Mouse (Mus musculus) right cerebral cortex, postnatal 14 days (tissue): ENCODE data around the gene Vps8.

Source experiments
- DNase-seq: peaks from one replicate; pipeline ENCODE4 v3.0.0; 2022

Vps8 gene

DNA sequence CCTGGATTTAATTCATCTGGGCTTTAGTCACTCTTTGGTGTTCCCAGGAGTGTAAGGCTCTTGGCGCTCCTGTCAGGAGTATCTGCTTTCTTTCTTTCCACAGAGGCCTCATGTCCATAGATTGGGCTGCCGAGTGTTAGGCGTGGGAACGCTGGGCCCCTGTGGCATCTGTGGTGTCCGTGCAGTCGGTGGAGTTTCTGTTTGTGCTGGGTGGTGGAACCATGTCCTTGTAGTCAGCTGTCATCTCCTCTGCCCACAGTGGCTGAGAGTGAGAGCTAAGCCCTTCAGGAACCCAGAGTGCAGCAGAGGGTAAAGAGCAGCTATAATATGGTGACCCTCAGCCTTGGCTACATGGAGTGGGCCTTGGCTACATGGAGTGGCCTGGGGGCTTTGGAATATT lies 140.4 kb downstream of the Vps8 start:
- no peak for DNase-seq

DNA sequence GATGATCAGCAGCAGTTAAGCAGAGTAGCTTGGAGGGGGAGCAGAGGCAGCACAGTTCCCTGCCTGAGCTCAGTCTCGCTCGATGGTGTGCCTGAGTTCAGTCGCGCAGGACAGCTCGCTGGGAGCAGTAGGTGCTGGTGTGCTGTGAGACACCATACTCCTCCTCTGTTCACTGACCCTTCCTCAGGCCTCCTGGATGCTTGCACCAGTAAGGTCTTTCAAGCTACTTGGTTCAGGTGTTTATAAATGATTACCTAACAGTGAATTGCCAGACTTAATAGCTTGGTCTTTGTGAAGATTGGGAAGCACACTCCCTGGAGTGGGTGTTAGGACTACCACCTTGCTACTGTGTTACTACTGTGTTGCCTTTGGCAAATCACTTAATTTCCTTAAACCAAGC lies 144.2 kb downstream of the Vps8 start:
- no peak for DNase-seq

DNA sequence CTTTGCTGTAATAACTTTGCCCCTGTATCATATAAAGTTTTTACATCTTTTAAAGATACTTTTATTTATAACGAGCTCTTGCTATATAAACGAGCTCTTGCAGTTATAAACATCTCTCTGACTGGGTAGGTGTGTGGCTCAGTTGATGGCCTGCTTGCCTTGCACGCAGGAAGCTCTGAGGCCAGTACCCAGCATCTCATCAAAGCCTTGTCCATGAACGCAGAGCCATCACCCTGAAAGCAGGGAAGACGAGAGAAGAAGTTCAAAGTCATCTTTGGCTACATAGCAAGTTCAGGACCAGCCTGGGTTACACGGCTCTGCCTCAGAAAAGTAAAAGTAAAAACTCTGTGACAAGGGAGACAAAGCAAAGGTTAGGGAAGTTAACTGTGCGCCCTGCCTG lies 147.0 kb downstream of the Vps8 start:
- no peak for DNase-seq

GRCm38 (mm10) chr16:21570786-21571185 lies 147.9 kb downstream of the Vps8 start:
- DNase-seq, result no peak

DNA sequence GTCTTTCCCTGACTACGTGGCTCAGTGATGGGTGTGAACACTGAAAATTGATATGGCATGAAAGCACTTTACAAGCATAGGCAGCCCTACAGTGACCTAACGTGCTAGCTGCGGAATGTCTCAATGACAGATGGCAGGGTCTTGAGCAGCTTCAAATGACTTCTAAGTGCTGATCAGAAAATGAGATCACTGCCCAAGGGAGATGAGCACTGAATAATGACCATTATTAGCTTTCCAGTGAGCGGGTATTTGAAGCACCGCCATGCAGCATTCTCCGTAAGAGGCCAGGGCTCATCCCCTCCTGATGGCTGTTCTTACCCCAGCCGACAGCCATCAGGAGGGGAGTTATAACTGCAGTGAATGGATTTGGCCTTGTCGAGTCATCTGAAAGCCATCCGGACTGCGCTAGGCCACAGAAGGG lies 153.1 kb downstream of the Vps8 start:
- DNase-seq, result no peak

DNA sequence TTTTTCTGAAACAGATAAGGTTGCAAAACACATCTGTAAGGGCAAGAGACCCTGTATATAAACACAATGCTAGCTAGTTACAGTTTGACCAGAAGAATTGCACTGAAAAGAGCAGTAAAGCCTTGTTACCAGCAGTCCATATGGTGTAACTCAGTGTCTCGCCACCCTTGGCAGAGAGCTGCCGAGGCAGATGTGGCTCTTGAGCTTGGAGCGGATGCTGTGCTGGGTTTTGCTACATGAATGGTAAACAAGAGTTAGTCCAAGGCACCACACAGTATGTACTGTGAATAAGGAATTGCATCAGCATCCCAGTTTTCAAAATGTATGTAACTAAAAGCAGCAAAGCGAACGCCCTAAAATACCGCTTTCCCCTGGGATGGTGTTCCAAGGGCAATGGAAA lies 166.2 kb downstream of the Vps8 start:
- DNase-seq, result no peak

DNA sequence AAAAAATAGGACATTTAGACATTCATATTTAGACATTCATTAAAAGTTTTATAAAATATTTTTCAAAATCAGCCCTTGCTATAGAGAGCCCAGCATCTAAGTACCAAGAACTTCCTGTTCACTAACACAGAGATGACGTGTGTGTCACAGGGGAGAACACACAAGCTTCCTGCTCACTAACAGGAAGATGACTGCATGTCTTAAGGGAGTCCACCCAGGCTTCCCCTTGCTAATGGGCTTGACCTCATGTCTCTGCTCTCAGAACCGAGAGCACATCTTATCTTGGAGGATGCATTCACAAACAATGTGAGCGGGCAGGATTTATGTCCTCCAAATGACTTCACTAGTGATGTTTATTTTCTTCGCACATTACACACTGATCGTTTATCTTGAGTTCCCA lies 167.9 kb downstream of the Vps8 start:
- no peak for DNase-seq

GRCm38 (mm10) chr16:21591511-21591910 lies 168.6 kb downstream of the Vps8 start:
- no peak for DNase-seq

DNA sequence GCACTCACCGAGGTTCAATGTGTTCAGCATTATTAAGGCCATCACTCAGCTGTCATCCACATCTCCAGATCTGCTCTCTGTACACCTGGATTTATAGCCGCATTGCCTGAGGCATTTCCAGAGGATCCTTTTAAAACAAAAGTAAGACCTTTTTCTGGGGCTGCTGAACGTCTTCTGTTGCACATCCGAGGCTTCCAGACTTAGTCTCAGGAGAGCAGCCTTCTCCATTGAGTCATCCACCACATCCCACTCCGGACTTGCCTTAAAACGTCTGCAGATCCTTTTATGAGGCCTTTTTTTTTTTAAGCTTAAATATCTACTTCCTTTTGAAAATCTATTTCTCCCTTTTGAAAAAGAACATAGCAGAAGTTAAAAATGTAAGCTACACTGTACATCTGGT lies 172.6 kb downstream of the Vps8 start:
- no peak for DNase-seq

GRCm38 (mm10) chr16:21604354-21604753 lies 181.4 kb downstream of the Vps8 start:
- DNase-seq, result no peak

DNA sequence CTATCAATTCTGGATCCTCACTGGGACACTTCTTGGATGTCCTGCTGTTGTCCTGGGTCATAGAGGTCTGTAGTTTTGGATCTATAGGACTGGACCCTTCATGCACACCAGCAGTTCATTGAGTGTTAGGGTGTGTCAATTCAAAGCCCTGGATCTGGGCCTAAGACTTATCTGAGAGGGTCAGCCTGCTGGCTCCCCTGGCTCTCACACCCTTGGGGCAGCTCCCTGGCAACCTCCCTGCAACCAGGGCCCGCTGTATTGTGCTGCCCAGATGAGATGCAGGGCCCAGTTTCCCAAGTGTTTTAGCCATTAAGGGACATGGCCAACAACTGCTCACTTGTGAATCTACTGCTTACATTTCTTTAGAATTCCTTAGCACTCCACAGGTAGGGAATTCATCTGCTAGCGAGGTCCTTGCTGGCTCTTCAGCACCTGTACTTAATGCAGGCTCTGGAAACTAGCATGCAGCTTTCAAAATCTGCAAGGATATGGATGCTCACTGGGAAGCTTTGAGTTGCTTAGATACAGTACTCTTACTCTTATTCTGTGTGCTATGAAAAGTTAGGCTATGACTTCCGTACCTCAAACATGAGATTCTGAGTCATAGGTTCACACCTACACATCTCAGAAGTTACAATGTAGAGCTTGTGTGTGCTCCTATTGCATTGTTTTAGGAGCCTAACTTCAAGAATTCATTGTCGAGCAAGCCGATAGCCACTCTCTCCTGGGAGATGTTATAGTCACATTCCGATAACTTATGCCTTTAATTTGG lies 183.5 kb downstream of the Vps8 start:
- DNase-seq, result no peak

DNA sequence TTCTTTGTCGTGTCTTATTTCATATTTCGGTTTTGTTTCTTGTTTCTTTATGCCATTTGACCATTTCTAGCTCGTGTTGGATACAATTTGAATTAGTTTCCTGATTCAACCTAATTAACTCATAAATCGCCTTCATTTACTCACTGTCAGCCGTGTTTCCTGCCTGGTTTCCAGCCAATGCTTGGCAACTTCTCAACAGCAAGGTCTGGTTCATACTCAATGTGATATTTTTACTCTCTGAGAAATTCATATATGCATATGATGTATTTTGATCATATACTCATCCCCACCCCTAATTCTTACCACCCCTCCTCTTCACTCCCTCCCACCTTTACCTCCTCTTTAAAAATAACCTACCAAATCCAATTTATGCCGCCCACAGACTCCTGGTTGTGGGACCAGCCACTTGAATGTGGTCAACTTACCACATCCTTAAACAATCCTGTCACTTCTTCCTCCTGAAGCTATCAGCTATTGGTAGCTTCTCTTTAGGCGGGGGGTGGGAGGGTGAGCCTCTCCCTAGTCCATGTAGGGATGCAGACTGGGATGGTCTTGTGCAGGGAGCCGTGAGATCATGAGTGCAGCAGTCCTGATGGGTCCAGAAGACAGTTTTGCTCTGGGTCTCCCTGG lies 184.2 kb downstream of the Vps8 start:
- DNase-seq, result no peak

DNA sequence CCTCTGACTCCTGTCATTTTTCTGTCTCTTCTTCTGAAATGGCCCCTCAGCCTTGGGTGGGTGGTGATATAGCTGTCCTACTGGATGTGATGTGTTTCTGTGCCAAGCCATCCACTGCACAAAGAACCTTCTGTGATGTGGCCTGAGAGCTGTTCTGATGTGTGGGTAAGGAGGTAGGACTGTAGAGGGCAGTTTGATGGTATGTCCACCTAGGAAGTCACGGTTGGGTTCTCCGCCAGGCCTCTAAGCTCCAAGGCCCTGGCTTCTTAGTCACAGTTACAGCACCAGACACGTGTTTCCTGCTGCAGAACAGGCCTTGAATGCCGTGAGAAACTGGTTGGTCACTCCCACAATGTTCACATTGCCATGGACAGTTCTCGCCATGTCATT lies 184.7 kb downstream of the Vps8 start:
- DNase-seq, result no peak

DNA sequence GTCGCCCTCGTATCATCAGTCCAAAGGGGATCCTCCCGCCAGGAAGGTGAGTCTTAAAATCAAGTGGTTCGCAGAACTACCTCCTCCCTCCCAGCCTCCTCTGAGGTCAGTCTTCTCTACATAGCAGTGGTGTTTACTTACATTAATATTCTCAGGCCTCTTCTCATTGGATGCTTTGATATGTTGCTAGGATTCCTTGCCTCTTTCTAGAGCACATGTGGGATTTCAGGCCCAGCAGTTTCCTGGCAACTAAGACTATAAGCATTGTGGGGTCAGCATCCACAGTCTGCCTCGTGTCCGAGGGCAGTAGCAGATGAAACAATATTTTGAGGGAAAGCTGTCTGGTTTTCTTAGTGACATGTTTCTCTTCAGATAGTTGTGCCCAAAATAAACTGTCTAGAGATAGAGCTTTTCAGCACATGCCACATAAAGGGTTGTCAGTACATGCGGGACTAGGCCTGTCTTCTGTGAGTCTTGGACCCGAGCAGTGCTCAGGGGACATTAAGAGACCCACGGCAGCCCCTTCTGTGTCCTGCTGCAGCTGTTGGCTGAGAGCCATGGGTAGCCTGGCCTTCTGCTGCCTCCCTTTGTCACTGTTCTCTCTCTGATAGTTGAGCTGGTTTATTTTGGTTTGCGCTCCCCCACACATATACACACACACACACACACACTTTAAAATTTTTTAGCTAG lies 185.4 kb downstream of the Vps8 start:
- no peak for DNase-seq

GRCm38 (mm10) chr16:21610473-21610872 lies 187.6 kb downstream of the Vps8 start:
- no peak for DNase-seq

DNA sequence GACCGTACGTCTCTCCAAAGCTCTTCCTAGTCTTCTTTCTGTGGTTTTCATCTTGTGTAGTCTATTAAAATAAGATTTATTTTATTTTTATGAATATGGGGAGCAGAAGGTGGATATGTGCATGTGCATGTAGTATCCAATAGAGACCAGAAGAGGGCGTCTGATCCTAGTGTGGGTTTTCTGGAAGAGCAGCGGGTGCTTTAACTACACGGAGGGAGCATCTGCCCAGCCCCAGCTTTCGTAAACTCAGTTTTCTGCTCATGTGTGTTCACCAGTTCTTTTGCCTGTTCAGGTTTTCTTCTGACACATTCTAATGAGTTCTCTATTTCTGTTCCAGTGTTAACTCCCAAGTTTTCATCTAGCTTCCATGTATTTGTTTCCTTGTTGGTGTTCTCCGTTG lies 192.9 kb downstream of the Vps8 start:
- DNase-seq, result peak; percentile 35

DNA sequence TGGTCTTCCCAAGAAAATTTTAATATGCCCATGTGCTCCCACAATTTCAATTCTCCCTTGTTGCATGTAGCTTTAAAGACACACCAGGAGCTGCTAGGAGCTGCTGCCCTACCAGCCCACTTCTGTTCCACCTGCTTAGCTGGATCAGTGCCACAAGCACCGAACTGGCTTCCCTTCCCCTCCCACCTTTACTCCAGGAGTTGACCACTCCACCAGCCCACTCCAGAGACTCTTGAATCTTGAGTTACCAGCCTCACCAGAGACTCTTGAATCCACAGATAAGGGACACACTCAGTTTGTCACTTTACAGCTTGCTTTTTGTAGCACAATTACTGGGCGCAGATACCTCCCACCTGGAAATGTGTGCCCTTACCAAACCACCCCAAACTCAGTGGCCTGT lies 197.7 kb downstream of the Vps8 start:
- DNase-seq, result no peak

GRCm38 (mm10) chr16:21625784-21626634 lies 203.1 kb downstream of the Vps8 start:
- DNase-seq, result no peak

GRCm38 (mm10) chr16:21627248-21627647 lies 204.3 kb downstream of the Vps8 start:
- DNase-seq, result no peak

GRCm38 (mm10) chr16:21628061-21628591 lies 205.2 kb downstream of the Vps8 start:
- no peak for DNase-seq

- no peak for DNase-seq
Measured at GRCm38 (mm10) chr16:21630614-21631013, 207.7 kb downstream of the Vps8 start.

GRCm38 (mm10) chr16:21631815-21632222 lies 208.9 kb downstream of the Vps8 start:
- DNase-seq, result no peak

- no peak for DNase-seq
Measured at GRCm38 (mm10) chr16:21634460-21634859, 211.5 kb downstream of the Vps8 start.
